Mouse (Mus musculus) T-helper 2 cell (primary cell): ENCODE measurements around the gene Plac9a.

Experiments used
- in situ Hi-C: fragments of 300-600 bp; cut with MboI, MseI; formaldehyde crosslinking; loops from one replicate; pipeline ENCODE4 v1.15.1; 2025; ENCODE audit warnings: high pct_unique_total_duplicates

Gene Plac9a

GRCm38 (mm10) chr14:25838411-25838810 lies 64.5 kb downstream of the Plac9a start:
- in situ Hi-C loops: no loop called here
